ENCODE assay signal across 34 mouse cellular contexts in the genomic region with DNA sequence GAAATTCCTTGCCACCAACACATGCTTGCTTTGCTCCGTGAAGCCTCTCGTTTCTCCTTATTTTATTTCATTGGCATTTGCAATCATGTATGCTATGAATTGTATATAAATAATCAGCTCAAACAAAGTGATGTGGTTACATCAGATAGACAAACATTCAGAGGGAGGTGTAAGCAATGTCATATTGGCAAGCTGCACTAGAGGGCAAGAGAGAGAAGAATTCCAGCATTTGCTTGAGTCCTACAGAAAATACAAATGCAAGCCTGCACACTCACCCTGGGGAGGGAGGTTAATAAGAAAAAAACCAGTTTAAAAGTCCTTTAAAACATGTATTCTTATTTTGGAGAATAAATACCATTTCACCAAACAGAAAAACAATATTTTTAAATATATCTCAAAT. TPM values are rescaled to one million over a fixed set of nuclear protein-coding genes. Genes with fewer than 3 reads are reported as not detected.
A peak's percentile ranks its signal among the peaks of the same experiment; 100 is the strongest.
DNase-seq lines count a peak whose midpoint lies in the region; ATAC-seq and TF ChIP-seq lines count a peak whose summit lies in the region.
"Had no signal": no experiment of that assay in that cellular context is flagged by ENCODE, and none has a peak within 500 bp of the region (broad histone marks: within the 10 kb centered on the region; RNA-seq: fewer than 3 reads in every experiment).

No protein-coding gene starts in this region.

- no peaks in the 10 kb centered on the region for H3K36me3 ChIP-seq in intestine, postnatal 0 days (ENCODE audit: control insufficient read depth, insufficient read depth)
- H3K36me3 ChIP-seq in intestine, embryonic 16.5 days (ENCODE audit: control insufficient read depth, insufficient read depth, low read length): no peaks in the 10 kb centered on the region
- no peaks in the 10 kb centered on the region for H3K36me3 ChIP-seq in midbrain, postnatal 0 days (ENCODE audit: insufficient read depth, low read length)
- no peaks in the 10 kb centered on the region for H3K36me3 ChIP-seq in midbrain, embryonic 16.5 days (ENCODE audit: control insufficient read depth, insufficient read depth, low read length)
- H3K36me3 ChIP-seq in stomach, postnatal 0 days (ENCODE audit: control insufficient read depth, insufficient read depth, low read length): no peaks in the 10 kb centered on the region
- H3K36me3 ChIP-seq: hindbrain, embryonic 12.5 days; kidney, embryonic 15.5 days; midbrain, embryonic 10.5 days had no signal

- no peaks in the 10 kb centered on the region for H3K9me3 ChIP-seq in intestine, postnatal 0 days (ENCODE audit: control insufficient read depth)
- no peaks in the 10 kb centered on the region for H3K9me3 ChIP-seq in intestine, embryonic 16.5 days (ENCODE audit: control insufficient read depth, low read length)
- H3K9me3 ChIP-seq in midbrain, postnatal 0 days (ENCODE audit: low read length): no peaks in the 10 kb centered on the region
- no peaks in the 10 kb centered on the region for H3K9me3 ChIP-seq in midbrain, embryonic 16.5 days (replicated peaks; ENCODE audit: control insufficient read depth, low read length, poor library complexity, severe bottlenecking)
- H3K9me3 ChIP-seq in stomach, postnatal 0 days (ENCODE audit: control insufficient read depth, low read length): no peaks in the 10 kb centered on the region
- H3K9me3 ChIP-seq: hindbrain, embryonic 12.5 days; kidney, embryonic 15.5 days; midbrain, embryonic 10.5 days had no signal

- H3K27ac ChIP-seq in intestine, postnatal 0 days (ENCODE audit: low read depth, low read length): no peak overlapping the region
- no peak overlapping the region for H3K27ac ChIP-seq in intestine, embryonic 16.5 days (ENCODE audit: low read length)
- no peak overlapping the region for H3K27ac ChIP-seq in midbrain, postnatal 0 days (ENCODE audit: low read depth, low read length)
- no peak overlapping the region for H3K27ac ChIP-seq in midbrain, embryonic 16.5 days (ENCODE audit: low read length)
- H3K27ac ChIP-seq in stomach, postnatal 0 days (replicated peaks): no peak overlapping the region
- H3K27ac ChIP-seq: heart, adult 2 months; hindbrain, embryonic 12.5 days; kidney, embryonic 15.5 days; liver, embryonic 14.5 days; midbrain, embryonic 10.5 days had no signal

- no peaks in the 10 kb centered on the region for H3K4me1 ChIP-seq in intestine, postnatal 0 days (replicated peaks; ENCODE audit: control insufficient read depth, insufficient read depth, low read length)
- H3K4me1 ChIP-seq in intestine, embryonic 16.5 days (ENCODE audit: control insufficient read depth, insufficient read depth, low read length): no peaks in the 10 kb centered on the region
- H3K4me1 ChIP-seq in midbrain, postnatal 0 days (ENCODE audit: insufficient read depth, low read length): no peaks in the 10 kb centered on the region
- no peaks in the 10 kb centered on the region for H3K4me1 ChIP-seq in midbrain, embryonic 16.5 days (ENCODE audit: control insufficient read depth, insufficient read depth, low read length)
- no peaks in the 10 kb centered on the region for H3K4me1 ChIP-seq in stomach, postnatal 0 days (replicated peaks; ENCODE audit: control insufficient read depth, insufficient read depth)
- H3K4me1 ChIP-seq: hindbrain, embryonic 12.5 days; kidney, embryonic 15.5 days; midbrain, embryonic 10.5 days had no signal

- DNase-seq in embryo, embryonic 11 days: peak; percentile 7
- DNase-seq in embryo, embryonic 10 days (ENCODE audit: low spot score): no peak
- DNase-seq in midbrain, postnatal 0 days (ENCODE audit: low spot score): peak; percentile 56
- no peak for DNase-seq in stomach, postnatal 0 days (ENCODE audit: low spot score)
- DNase-seq in ovary, postnatal 10 days (ENCODE audit: low spot score): no peak
- DNase-seq: adrenal gland, postnatal 10 days; cerebellum, adult 11-12 months; heart, adult 2 months; heart, postnatal 14 days; kidney, adult 18-20 months; liver; lung, adult 2 months; right cerebral cortex, adult 18-20 months; spleen, adult 18-20 months; thymus, adult 2 months; thymus, postnatal 36 days had no signal

- ATAC-seq in intestine, postnatal 0 days: no peak
- no peak for ATAC-seq in intestine, embryonic 16.5 days
- no peak for ATAC-seq in midbrain, postnatal 0 days (ENCODE audit: low FRiP score)
- ATAC-seq in midbrain, embryonic 16.5 days: no peak
- no peak for ATAC-seq in stomach, postnatal 0 days (ENCODE audit: low FRiP score, low TSS enrichment)
- ATAC-seq: activated CD4-positive, CD25-positive, alpha-beta regulatory T cell, adult 4 months; CD4-positive, CD25-positive, alpha-beta regulatory T cell, adult 4 months; forebrain, embryonic 16.5 days had no signal

- no peak for TF ChIP-seq EP300 in stomach, postnatal 0 days (optimal IDR thresholded peaks at IDR 0.05)

- 66% methylated on average over 2 of the region's 2 CpGs for WGBS in intestine, postnatal 0 days
- WGBS in intestine, embryonic 16.5 days: 70% methylated on average over 2 of the region's 2 CpGs
- 88% methylated on average over 2 of the region's 2 CpGs for WGBS in midbrain, postnatal 0 days
- 97% methylated on average over 2 of the region's 2 CpGs for WGBS in midbrain, embryonic 16.5 days
- 47% methylated on average over 2 of the region's 2 CpGs for WGBS in stomach, postnatal 0 days

- 0 out of 2 replicates have a peak, but pooled peaks have one; percentile 7 for TF ChIP-seq CTCF in intestine, postnatal 0 days (IDR thresholded peaks at IDR 0.05; ENCODE audit: low read depth)
- TF ChIP-seq CTCF in midbrain, postnatal 0 days (IDR thresholded peaks at IDR 0.05): peak; percentile 70
- peak; percentile 21 for TF ChIP-seq CTCF in stomach, postnatal 0 days (IDR thresholded peaks at IDR 0.05; ENCODE audit: low read depth)

- no peak overlapping the region for H3K4me3 ChIP-seq in intestine, postnatal 0 days (ENCODE audit: low read depth, low read length)
- H3K4me3 ChIP-seq in intestine, embryonic 16.5 days (ENCODE audit: low read length): no peak overlapping the region
- H3K4me3 ChIP-seq in midbrain, postnatal 0 days (ENCODE audit: low read depth, low read length): no peak overlapping the region
- no peak overlapping the region for H3K4me3 ChIP-seq in midbrain, embryonic 16.5 days (ENCODE audit: low read depth, low read length)
- no peak overlapping the region for H3K4me3 ChIP-seq in stomach, postnatal 0 days (ENCODE audit: low read depth, low read length)
- H3K4me3 ChIP-seq: heart, adult 2 months; hindbrain, embryonic 12.5 days; kidney, embryonic 15.5 days; midbrain, embryonic 10.5 days had no signal

- no peaks in the 10 kb centered on the region for H3K27me3 ChIP-seq in intestine, postnatal 0 days (replicated peaks; ENCODE audit: control insufficient read depth, insufficient read depth, low read length)
- H3K27me3 ChIP-seq in intestine, embryonic 16.5 days (replicated peaks; ENCODE audit: control insufficient read depth, insufficient read depth, low read length): no peaks in the 10 kb centered on the region
- no peaks in the 10 kb centered on the region for H3K27me3 ChIP-seq in midbrain, postnatal 0 days (ENCODE audit: insufficient read depth, low read length)
- H3K27me3 ChIP-seq in midbrain, embryonic 16.5 days (ENCODE audit: control insufficient read depth, insufficient read depth, low read depth, low read length): no peaks in the 10 kb centered on the region
- H3K27me3 ChIP-seq in stomach, postnatal 0 days (ENCODE audit: control insufficient read depth, insufficient read depth, low read length): no peaks in the 10 kb centered on the region
- H3K27me3 ChIP-seq: hindbrain, embryonic 12.5 days; kidney, embryonic 15.5 days had no signal

- H3K4me2 ChIP-seq in intestine, postnatal 0 days (replicated peaks; ENCODE audit: low read depth): no peak overlapping the region
- no peak overlapping the region for H3K4me2 ChIP-seq in intestine, embryonic 16.5 days (ENCODE audit: low read depth, low read length)
- no peak overlapping the region for H3K4me2 ChIP-seq in midbrain, postnatal 0 days (ENCODE audit: low read depth, low read length, poor library complexity, severe bottlenecking)
- H3K4me2 ChIP-seq in midbrain, embryonic 16.5 days (ENCODE audit: low read length): no peak overlapping the region
- H3K4me2 ChIP-seq in stomach, postnatal 0 days (replicated peaks; ENCODE audit: low read depth): no peak overlapping the region
- H3K4me2 ChIP-seq: hindbrain, embryonic 12.5 days; kidney, embryonic 15.5 days had no signal

- no peak overlapping the region for H3K9ac ChIP-seq in intestine, postnatal 0 days (ENCODE audit: low read depth, low read length)
- H3K9ac ChIP-seq in intestine, embryonic 16.5 days (ENCODE audit: low read depth, low read length): no peak overlapping the region
- H3K9ac ChIP-seq in midbrain, postnatal 0 days (replicated peaks; ENCODE audit: low read length, poor library complexity, severe bottlenecking): no peak overlapping the region
- H3K9ac ChIP-seq in midbrain, embryonic 16.5 days (ENCODE audit: low read depth, low read length): no peak overlapping the region
- no peak overlapping the region for H3K9ac ChIP-seq in stomach, postnatal 0 days (ENCODE audit: low read length)
- H3K9ac ChIP-seq: hindbrain, embryonic 12.5 days; kidney, embryonic 15.5 days; liver, embryonic 14.5 days had no signal

RNA-seq across cellular contexts. Expression of gene Gm12666, which starts 34.8 kb away (rescaled TPM):
- not detected in 2 replicates for polyA plus RNA-seq in intestine, postnatal 0 days (2015; fragmentation: Nextera tagmentation; extraction: Ambion mirVana)
- polyA plus RNA-seq in intestine, embryonic 16.5 days (2015; fragmentation: Nextera tagmentation; extraction: Ambion mirVana): not detected in 2 replicates
- not detected in 2 replicates for total RNA-seq in midbrain, postnatal 0 days (2014; rRNA removed)
- not detected in 2 replicates for polyA plus RNA-seq in midbrain, postnatal 0 days (2015; fragmentation: Nextera tagmentation; extraction: Ambion mirVana)
- polyA plus RNA-seq in midbrain, embryonic 16.5 days (2015; fragmentation: Nextera tagmentation; extraction: Ambion mirVana): not detected in 2 replicates
- not detected in 2 replicates for polyA plus RNA-seq in stomach, postnatal 0 days (2015; fragmentation: Nextera tagmentation; extraction: Ambion mirVana)
- total RNA-seq: megakaryocyte progenitor cell, adult 5-6 weeks; monocyte, adult 5-6 weeks had no signal
- polyA plus RNA-seq: CD4-positive, CD25-positive, alpha-beta regulatory T cell, adult 4 months; cortical plate, adult 2 months; embryonic facial prominence, embryonic 11.5 days; forebrain, embryonic 16.5 days; heart, adult 2 months; heart, embryonic 14.5 days; hindbrain, embryonic 12.5 days; kidney, embryonic 15.5 days; large intestine, adult 2 months; limb, embryonic 11.5 days; liver, embryonic 14.5 days; lung, adult 2 months; midbrain, embryonic 10.5 days; neural tube, embryonic 14.5 days; thymus, adult 2 months had no signal

Comparison
In these comparisons a context has a peak if more than half of its experiments do, and no peak if none do; other contexts are left out.
1. DNase-seq: peak in embryo, embryonic 11 days (single experiment) and midbrain, postnatal 0 days (single experiment); none in embryo, embryonic 10 days (single experiment), stomach, postnatal 0 days (single experiment) and ovary, postnatal 10 days (single experiment).
2. CTCF ChIP-seq: peak in every context shown above with its lines; median percentile 70 in midbrain, postnatal 0 days; 21 in stomach, postnatal 0 days; 7 in intestine, postnatal 0 days.